In the genomic region with DNA sequence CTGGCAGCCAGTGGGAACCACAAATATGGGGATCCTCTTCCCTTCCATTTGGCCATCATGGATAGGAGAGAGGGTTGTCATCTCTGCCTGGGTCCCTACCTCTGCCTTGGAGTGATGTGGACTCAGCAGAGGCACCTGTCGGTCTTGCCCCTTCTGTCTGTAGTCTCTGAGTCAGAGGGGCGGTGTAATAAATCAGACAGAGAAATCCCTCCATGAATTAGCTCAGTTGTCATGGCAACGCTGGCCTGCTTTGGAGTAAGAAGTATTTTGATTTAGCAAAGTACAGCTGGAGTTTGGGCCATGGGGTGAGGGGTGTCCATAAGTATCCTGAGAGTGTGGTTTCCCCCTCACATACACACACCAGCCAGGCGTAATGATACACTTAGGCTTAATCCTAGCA, we compare ENCODE assay signal across 13 mouse cellular contexts. TPM values are rescaled to one million over a fixed set of nuclear protein-coding genes. Genes with fewer than 3 reads are reported as not detected.
A peak's percentile ranks its signal among the peaks of the same experiment; 100 is the strongest.
DNase-seq lines count a peak whose midpoint lies in the region; ATAC-seq and TF ChIP-seq lines count a peak whose summit lies in the region.
"Had no signal": no experiment of that assay in that cellular context is flagged by ENCODE, and none has a peak within 500 bp of the region (broad histone marks: within the 10 kb centered on the region; RNA-seq: fewer than 3 reads in every experiment).

No protein-coding gene starts in this region.

- H3K4me3 ChIP-seq in left cerebral cortex, adult 2 months: peak overlapping the region; percentile 76
- no peak overlapping the region for H3K4me3 ChIP-seq in forebrain, embryonic 14.5 days (ENCODE audit: low read depth, low read length)
- peak overlapping the region; percentile 90 for H3K4me3 ChIP-seq in midbrain, embryonic 13.5 days (replicated peaks)
- H3K4me3 ChIP-seq: embryonic facial prominence, embryonic 13.5 days; gastrocnemius, adult 2 months had no signal

- H3K4me1 ChIP-seq in forebrain, embryonic 14.5 days (ENCODE audit: control insufficient read depth, insufficient read depth, low read length): peaks cover 24% of the 10 kb centered on the region
- peaks cover 40% of the 10 kb centered on the region for H3K4me1 ChIP-seq in midbrain, embryonic 13.5 days (replicated peaks)

- no peak for TF ChIP-seq CTCF in left cerebral cortex, adult 2 months (IDR thresholded peaks at IDR 0.05)

- intact Hi-C loops in left cerebral cortex, adult 2 months (cut with DNase I): no loop called here

- no peak for DNase-seq in left cerebral cortex, adult 2 months (ENCODE audit: extremely low spot score in 1 of 2, low spot score in 2 of 2)
- DNase-seq in left cerebral cortex, adult 8-10 months (ENCODE audit: low spot score in 2 of 2): no peak
- DNase-seq in brain, adult 2 months (ENCODE audit: low read depth, low spot score): peak; percentile 81
- peak; percentile 55 for DNase-seq in forebrain, embryonic 14.5 days (ENCODE audit: low spot score)
- no peak for DNase-seq in cerebellum, adult 9-11 months
- no peak for DNase-seq in layer of hippocampus, adult 9-10 months (ENCODE audit: low spot score)
- DNase-seq in kidney, adult 8-10 months: no peak
- DNase-seq: gastrocnemius, adult 2 months; kidney, adult 18-20 months; liver, postnatal 0 days had no signal

- H3K9me3 ChIP-seq in forebrain, embryonic 14.5 days (replicated peaks; ENCODE audit: control insufficient read depth, low read length): no peaks in the 10 kb centered on the region
- H3K9me3 ChIP-seq in midbrain, embryonic 13.5 days: no peaks in the 10 kb centered on the region
- H3K9me3 ChIP-seq: embryonic facial prominence, embryonic 13.5 days had no signal

- H3K27ac ChIP-seq in left cerebral cortex, adult 2 months: peak overlapping the region; percentile 94
- H3K27ac ChIP-seq in forebrain, embryonic 14.5 days (ENCODE audit: low read depth, low read length): 0 out of 2 replicates have a peak overlapping the region, but pooled peaks have one; percentile 44
- H3K27ac ChIP-seq in midbrain, embryonic 13.5 days: peak overlapping the region; percentile 97
- H3K27ac ChIP-seq: embryonic facial prominence, embryonic 13.5 days; gastrocnemius, adult 2 months had no signal

- no peak overlapping the region for H3K9ac ChIP-seq in forebrain, embryonic 14.5 days (ENCODE audit: low read length)
- peak overlapping the region; percentile 95; the same call in 1 of the 2 replicates for H3K9ac ChIP-seq in midbrain, embryonic 13.5 days (replicated peaks)
- H3K9ac ChIP-seq: liver, postnatal 0 days had no signal

- no peaks in the 10 kb centered on the region for H3K27me3 ChIP-seq in forebrain, embryonic 14.5 days (replicated peaks; ENCODE audit: control insufficient read depth, insufficient read depth, low read length)
- H3K27me3 ChIP-seq in midbrain, embryonic 13.5 days: no peaks in the 10 kb centered on the region

- ATAC-seq in forebrain, embryonic 14.5 days: no peak
- ATAC-seq in midbrain, embryonic 13.5 days: no peak
- ATAC-seq: liver, postnatal 0 days had no signal

- H3K4me2 ChIP-seq in forebrain, embryonic 14.5 days (ENCODE audit: low read length): peak overlapping the region; percentile 82; the same call in 1 of the 2 replicates
- H3K4me2 ChIP-seq in midbrain, embryonic 13.5 days (replicated peaks): peak overlapping the region; percentile 86

- no peaks in the 10 kb centered on the region for H3K36me3 ChIP-seq in forebrain, embryonic 14.5 days (ENCODE audit: control insufficient read depth, insufficient read depth, low read length)
- no peaks in the 10 kb centered on the region for H3K36me3 ChIP-seq in midbrain, embryonic 13.5 days
- H3K36me3 ChIP-seq: embryonic facial prominence, embryonic 13.5 days had no signal

- WGBS in forebrain, embryonic 14.5 days: 56% methylated on average over 4 of the region's 4 CpGs
- 57% methylated on average over 4 of the region's 4 CpGs for WGBS in midbrain, embryonic 13.5 days

RNA-seq across cellular contexts. Expression of a gene that starts 2.0 kb away (rescaled TPM):
- total RNA-seq in left cerebral cortex, adult 2 months (2021): 100 to 1,000 TPM; 134 to 144 TPM
- 100 to 1,000 TPM; 119 to 135 (median 127) TPM for total RNA-seq in left cerebral cortex, adult 8-10 months (2022)
- polyA plus RNA-seq in forebrain, embryonic 14.5 days (2014; fragmentation: Nextera tagmentation; extraction: Ambion mirVana): 9.1 and 14.6 TPM in 2 replicates
- 24.7 and 29.1 TPM in 2 replicates for polyA plus RNA-seq in midbrain, embryonic 13.5 days (2015; fragmentation: Nextera tagmentation; extraction: Ambion mirVana)
- total RNA-seq: monocyte, adult 5-6 weeks had no signal
- polyA plus RNA-seq: liver, postnatal 0 days had no signal

RNA-seq across cellular contexts. Expression of a gene that starts 11.5 kb away (rescaled TPM):
- 10 to 100 TPM; 34.5 to 37.1 TPM for total RNA-seq in left cerebral cortex, adult 2 months (2021)
- 10 to 100 TPM; 29.2 to 39.0 (median 35.4) TPM for total RNA-seq in left cerebral cortex, adult 8-10 months (2022)
- 31.8 and 37.2 TPM in 2 replicates for polyA plus RNA-seq in forebrain, embryonic 14.5 days (2014; fragmentation: Nextera tagmentation; extraction: Ambion mirVana)
- 38.6 and 41.4 TPM in 2 replicates for polyA plus RNA-seq in midbrain, embryonic 13.5 days (2015; fragmentation: Nextera tagmentation; extraction: Ambion mirVana)

RNA-seq across cellular contexts. Expression of a gene that starts 16.7 kb away (rescaled TPM):
- total RNA-seq in left cerebral cortex, adult 2 months (2021): 1 to 10 TPM; 1.7 to 1.9 TPM
- total RNA-seq in left cerebral cortex, adult 8-10 months (2022): 1 to 10 TPM; 1.6 to 2.4 (median 1.8) TPM
- polyA plus RNA-seq in forebrain, embryonic 14.5 days (2014; fragmentation: Nextera tagmentation; extraction: Ambion mirVana): 0.38 and 1.3 TPM in 2 replicates
- not detected in 2 replicates for polyA plus RNA-seq in midbrain, embryonic 13.5 days (2015; fragmentation: Nextera tagmentation; extraction: Ambion mirVana)
- total RNA-seq: gastrocnemius, adult 2 months had no signal
- polyA plus RNA-seq: embryonic facial prominence, embryonic 13.5 days; liver, postnatal 0 days had no signal

RNA-seq across cellular contexts. Expression of a gene that starts 20.2 kb away (rescaled TPM):
- total RNA-seq in left cerebral cortex, adult 2 months (2021): 10 to 100 TPM; 65.8 to 69.6 TPM
- total RNA-seq in left cerebral cortex, adult 8-10 months (2022): 10 to 100 TPM; 59.0 to 68.7 (median 63.8) TPM
- 54.7 and 56.5 TPM in 2 replicates for polyA plus RNA-seq in forebrain, embryonic 14.5 days (2014; fragmentation: Nextera tagmentation; extraction: Ambion mirVana)
- 48.3 and 54.9 TPM in 2 replicates for polyA plus RNA-seq in midbrain, embryonic 13.5 days (2015; fragmentation: Nextera tagmentation; extraction: Ambion mirVana)

RNA-seq across cellular contexts. Expression of a gene that starts 20.3 kb away (rescaled TPM):
- 10 to 100 TPM; 37.7 to 41.7 TPM for total RNA-seq in left cerebral cortex, adult 2 months (2021)
- total RNA-seq in left cerebral cortex, adult 8-10 months (2022): 10 to 100 TPM; 32.3 to 36.2 (median 34.5) TPM
- 8.3 and 16.9 TPM in 2 replicates for polyA plus RNA-seq in forebrain, embryonic 14.5 days (2014; fragmentation: Nextera tagmentation; extraction: Ambion mirVana)
- polyA plus RNA-seq in midbrain, embryonic 13.5 days (2015; fragmentation: Nextera tagmentation; extraction: Ambion mirVana): 44.0 and 45.1 TPM in 2 replicates

Comparison
In these comparisons a context has a peak if more than half of its experiments do, and no peak if none do; other contexts are left out.
1. DNase-seq: peak in brain, adult 2 months (single experiment) and forebrain, embryonic 14.5 days (single experiment); none in left cerebral cortex, adult 2 months (0 of 2), left cerebral cortex, adult 8-10 months (0 of 2), cerebellum, adult 9-11 months (single experiment), layer of hippocampus, adult 9-10 months (single experiment) and kidney, adult 8-10 months (0 of 2).
2. H3K27ac ChIP-seq: peak in every context shown above with its lines; median percentile 97 in midbrain, embryonic 13.5 days; 94 in left cerebral cortex, adult 2 months; 44 in forebrain, embryonic 14.5 days.